Mouse (Mus musculus): Measurements from ENCODE around the gene Nfe2l2. TPM values are rescaled to one million over a fixed set of nuclear protein-coding genes. Genes with fewer than 3 reads are reported as not detected.
"Not testable (repeated sequence)": the region's sequence is repeated elsewhere in the genome, so short reads cannot be mapped to it uniquely, and the experiment has no call there.

Nfe2l2 gene
- polyA plus RNA-seq, 1 experiment from 2014 or later, result 134 TPM

GRCm38 (mm10) chr2:75701822-75702587, 2.4 kb downstream of the Nfe2l2 start:
- H3K9ac ChIP-seq (ENCODE audit: low read length), result peak overlapping the region; percentile 97
- ATAC-seq (ENCODE audit: low read depth), result no peak
- H3K27me3 ChIP-seq (ENCODE audit: control insufficient read depth, insufficient read depth, low read depth, low read length), result no peaks in the 10 kb centered on the region
- peaks cover 49% of the 10 kb centered on the region for H3K4me1 ChIP-seq (replicated peaks; ENCODE audit: control insufficient read depth, insufficient read depth, low read length)
- peak overlapping the region; percentile 99 for H3K27ac ChIP-seq (ENCODE audit: low read length)
- H3K4me3 ChIP-seq (ENCODE audit: low read length), result peak overlapping the region; percentile 99
- 30% methylated on average over 9 of the region's 9 CpGs for WGBS
- no peaks in the 10 kb centered on the region for H3K9me3 ChIP-seq (ENCODE audit: control insufficient read depth, low read length)
- no peaks in the 10 kb centered on the region; the same call in 1 of the 2 replicates for H3K36me3 ChIP-seq (ENCODE audit: control insufficient read depth, insufficient read depth, low read length)
- peak overlapping the region; percentile 91 for H3K4me2 ChIP-seq (ENCODE audit: low read depth, low read length)

- H3K27me3 ChIP-seq (ENCODE audit: control insufficient read depth, insufficient read depth, low read depth, low read length), result no peaks in the 10 kb centered on the region
- H3K36me3 ChIP-seq (ENCODE audit: control insufficient read depth, insufficient read depth, low read length), result no peaks in the 10 kb centered on the region; the same call in 1 of the 2 replicates
- peak overlapping the region; percentile 97 for H3K9ac ChIP-seq (ENCODE audit: low read length)
- no peaks in the 10 kb centered on the region for H3K9me3 ChIP-seq (ENCODE audit: control insufficient read depth, low read length)
- H3K27ac ChIP-seq (ENCODE audit: low read length), result no peak overlapping the region
- no peak for ATAC-seq (ENCODE audit: low read depth)
- peak overlapping the region; percentile 99 for H3K4me3 ChIP-seq (ENCODE audit: low read length)
- peak overlapping the region; percentile 91 for H3K4me2 ChIP-seq (ENCODE audit: low read depth, low read length)
- WGBS, result 52% methylated on average over 3 of the region's 3 CpGs
- H3K4me1 ChIP-seq (replicated peaks; ENCODE audit: control insufficient read depth, insufficient read depth, low read length), result peaks cover 51% of the 10 kb centered on the region
Observed at GRCm38 (mm10) chr2:75701207-75701606, 3.2 kb downstream of the Nfe2l2 start.

DNA sequence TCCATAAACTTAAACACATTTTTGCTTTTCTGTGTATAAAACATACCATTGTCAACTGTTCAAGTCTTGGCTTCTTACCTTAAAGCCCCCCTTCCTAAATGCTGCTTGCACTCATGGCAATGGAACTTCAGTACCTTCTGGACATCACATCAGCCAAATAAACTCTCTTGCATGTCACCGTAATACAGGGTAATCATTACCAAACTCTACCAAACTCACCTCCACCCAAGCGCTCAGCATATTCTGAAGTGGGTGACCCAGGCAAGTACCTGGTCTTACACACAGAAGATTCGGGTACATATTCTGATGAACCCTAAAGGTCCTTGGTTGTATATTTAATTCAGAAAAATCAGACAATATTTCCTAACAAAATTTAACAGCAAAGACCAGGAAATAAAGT, 3.9 kb downstream of the Nfe2l2 start:
- H3K4me2 ChIP-seq (ENCODE audit: low read depth, low read length), result peak overlapping the region; percentile 91
- ATAC-seq (ENCODE audit: low read depth), result no peak
- no peaks in the 10 kb centered on the region for H3K9me3 ChIP-seq (ENCODE audit: control insufficient read depth, low read length)
- no peaks in the 10 kb centered on the region; the same call in 1 of the 2 replicates for H3K36me3 ChIP-seq (ENCODE audit: control insufficient read depth, insufficient read depth, low read length)
- H3K4me3 ChIP-seq (ENCODE audit: low read length), result no peak overlapping the region; the same call in 1 of the 2 replicates
- H3K27me3 ChIP-seq (ENCODE audit: control insufficient read depth, insufficient read depth, low read depth, low read length), result no peaks in the 10 kb centered on the region
- H3K27ac ChIP-seq (ENCODE audit: low read length), result no peak overlapping the region
- WGBS, result 67% methylated on average over 3 of the region's 3 CpGs
- H3K9ac ChIP-seq (ENCODE audit: low read length), result no peak overlapping the region
- H3K4me1 ChIP-seq (replicated peaks; ENCODE audit: control insufficient read depth, insufficient read depth, low read length), result peaks cover 51% of the 10 kb centered on the region

DNA sequence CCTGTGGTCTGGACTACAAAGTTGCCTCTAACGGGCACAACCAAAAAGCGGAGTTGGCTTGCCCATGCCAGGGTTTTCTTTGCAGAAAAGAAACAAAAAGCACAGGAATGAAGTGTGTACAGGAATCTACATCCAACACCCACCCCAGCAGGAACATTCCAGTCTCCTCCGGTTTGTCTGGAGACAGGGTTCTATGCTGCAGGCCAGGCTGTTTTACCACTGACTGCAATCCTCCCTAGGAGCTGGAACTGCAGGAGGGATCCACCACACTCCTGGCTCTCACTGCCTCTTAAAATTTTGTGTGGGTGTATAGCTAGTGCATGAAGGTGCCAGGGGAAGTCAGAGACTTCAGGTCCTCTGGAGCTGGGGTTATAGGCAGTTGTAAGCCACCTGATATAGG, 5.6 kb downstream of the Nfe2l2 start:
- Histone ChIP-seq H3K9me3 (ENCODE audit: control insufficient read depth, low read length) (no peaks in the 10 kb centered on the region), H3K9ac (ENCODE audit: low read length) (peak overlapping the region; percentile 25; the same call in 1 of the 2 replicates), H3K27ac (ENCODE audit: low read length) (no peak overlapping the region), H3K4me3 (ENCODE audit: low read length) (no peak overlapping the region), H3K4me2 (ENCODE audit: low read depth, low read length) (no peak overlapping the region), H3K4me1 (replicated peaks; ENCODE audit: control insufficient read depth, insufficient read depth, low read length) (peaks cover 45% of the 10 kb centered on the region), H3K27me3 (ENCODE audit: control insufficient read depth, insufficient read depth, low read depth, low read length) (no peaks in the 10 kb centered on the region), H3K36me3 (ENCODE audit: control insufficient read depth, insufficient read depth, low read length) (no peaks in the 10 kb centered on the region; the same call in 1 of the 2 replicates)
- 65% methylated on average over 3 of the region's 3 CpGs for WGBS
- ATAC-seq (ENCODE audit: low read depth), result no peak

DNA sequence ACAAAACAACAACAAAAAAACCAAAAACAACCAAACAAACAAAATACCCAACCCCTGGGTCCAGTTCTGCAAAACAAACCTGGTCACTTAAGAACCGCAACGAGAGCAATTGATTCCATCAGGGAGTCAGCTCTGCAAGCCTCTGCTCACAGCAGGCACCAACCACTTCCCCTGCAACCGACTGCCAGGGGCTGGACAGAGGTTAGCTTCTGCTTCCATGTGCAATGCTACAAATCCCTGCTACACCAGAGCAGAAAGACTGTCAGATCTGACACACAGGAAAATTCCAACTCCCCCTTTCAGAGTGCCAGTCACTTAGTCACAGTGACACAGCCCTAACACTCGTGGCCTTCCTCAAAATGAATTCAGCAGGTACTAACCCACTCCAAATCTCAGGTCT, 6.4 kb downstream of the Nfe2l2 start:
- peaks cover 46% of the 10 kb centered on the region for H3K4me1 ChIP-seq (replicated peaks; ENCODE audit: control insufficient read depth, insufficient read depth, low read length)
- no peak overlapping the region for H3K4me3 ChIP-seq (ENCODE audit: low read length)
- H3K4me2 ChIP-seq (ENCODE audit: low read depth, low read length), result no peak overlapping the region
- no peak for ATAC-seq (ENCODE audit: low read depth)
- H3K9me3 ChIP-seq (ENCODE audit: control insufficient read depth, low read length), result no peaks in the 10 kb centered on the region
- WGBS, result 39% methylated on average over 4 of the region's 4 CpGs
- H3K36me3 ChIP-seq (ENCODE audit: control insufficient read depth, insufficient read depth, low read length), result no peaks in the 10 kb centered on the region; the same call in 1 of the 2 replicates
- H3K9ac ChIP-seq (ENCODE audit: low read length), result no peak overlapping the region
- no peak overlapping the region for H3K27ac ChIP-seq (ENCODE audit: low read length)
- no peaks in the 10 kb centered on the region for H3K27me3 ChIP-seq (ENCODE audit: control insufficient read depth, insufficient read depth, low read depth, low read length)

DNA sequence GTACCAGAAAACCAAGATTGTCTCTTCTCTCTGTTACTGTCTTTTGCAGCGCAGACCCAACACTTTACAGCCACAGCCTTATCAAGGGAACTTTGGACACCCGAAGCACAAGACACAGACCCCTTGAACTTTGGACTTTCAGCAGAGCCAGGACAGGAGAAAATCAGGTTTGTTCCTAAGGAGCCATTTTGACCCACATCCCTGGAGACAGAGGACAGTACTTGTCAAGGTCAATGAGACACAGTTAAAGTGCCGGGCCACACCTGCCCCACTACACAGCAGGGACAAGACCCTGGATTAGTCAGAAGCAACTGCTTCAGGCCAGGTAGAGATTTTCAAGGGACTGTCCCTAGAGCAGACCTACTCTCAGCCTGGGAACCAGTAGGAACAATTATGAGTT, 7.2 kb downstream of the Nfe2l2 start:
- no peak overlapping the region for H3K4me2 ChIP-seq (ENCODE audit: low read depth, low read length)
- no peak overlapping the region for H3K4me3 ChIP-seq (ENCODE audit: low read length)
- H3K9me3 ChIP-seq (ENCODE audit: control insufficient read depth, low read length), result no peaks in the 10 kb centered on the region
- H3K9ac ChIP-seq (ENCODE audit: low read length), result peak overlapping the region; percentile 24; the same call in 1 of the 2 replicates
- peaks cover 46% of the 10 kb centered on the region for H3K4me1 ChIP-seq (replicated peaks; ENCODE audit: control insufficient read depth, insufficient read depth, low read length)
- no peaks in the 10 kb centered on the region; the same call in 1 of the 2 replicates for H3K36me3 ChIP-seq (ENCODE audit: control insufficient read depth, insufficient read depth, low read length)
- H3K27me3 ChIP-seq (ENCODE audit: control insufficient read depth, insufficient read depth, low read depth, low read length), result no peaks in the 10 kb centered on the region
- H3K27ac ChIP-seq (ENCODE audit: low read length), result no peak overlapping the region
- ATAC-seq (ENCODE audit: low read depth), result no peak
- 67% methylated on average over 3 of the region's 3 CpGs for WGBS

DNA sequence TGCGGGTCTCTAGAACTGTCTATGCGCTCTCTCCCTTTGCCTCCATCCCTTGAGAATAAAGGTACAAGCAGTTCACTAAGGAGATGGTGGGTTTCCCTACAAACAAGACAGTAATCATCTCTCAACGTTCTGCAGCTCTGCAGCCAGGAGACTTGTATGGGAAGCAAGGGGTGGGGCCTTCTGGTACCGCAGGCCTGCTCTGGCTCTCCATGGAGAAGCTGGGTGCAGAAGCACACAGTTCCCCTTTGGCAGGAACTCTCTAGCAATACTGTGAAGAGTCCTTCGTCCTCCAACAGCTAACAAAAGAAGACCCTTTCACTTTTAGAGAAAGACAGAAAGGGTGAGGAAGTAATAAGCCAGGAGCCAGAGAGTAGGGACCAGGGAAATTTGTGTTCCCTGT, 8.1 kb downstream of the Nfe2l2 start:
- Histone ChIP-seq H3K4me1 (replicated peaks; ENCODE audit: control insufficient read depth, insufficient read depth, low read length) (peaks cover 39% of the 10 kb centered on the region), H3K27me3 (ENCODE audit: control insufficient read depth, insufficient read depth, low read depth, low read length) (no peaks in the 10 kb centered on the region), H3K36me3 (ENCODE audit: control insufficient read depth, insufficient read depth, low read length) (no peaks in the 10 kb centered on the region; the same call in 1 of the 2 replicates), H3K27ac (ENCODE audit: low read length) (0 out of 2 replicates have a peak overlapping the region, but pooled peaks have one; percentile 18), H3K9me3 (ENCODE audit: control insufficient read depth, low read length) (no peaks in the 10 kb centered on the region), H3K4me2 (ENCODE audit: low read depth, low read length) (no peak overlapping the region), H3K9ac (ENCODE audit: low read length) (0 out of 2 replicates have a peak overlapping the region, but pooled peaks have one; percentile 14), H3K4me3 (ENCODE audit: low read length) (no peak overlapping the region)
- 51% methylated on average over 5 of the region's 5 CpGs for WGBS
- ATAC-seq (ENCODE audit: low read depth), result no peak

DNA sequence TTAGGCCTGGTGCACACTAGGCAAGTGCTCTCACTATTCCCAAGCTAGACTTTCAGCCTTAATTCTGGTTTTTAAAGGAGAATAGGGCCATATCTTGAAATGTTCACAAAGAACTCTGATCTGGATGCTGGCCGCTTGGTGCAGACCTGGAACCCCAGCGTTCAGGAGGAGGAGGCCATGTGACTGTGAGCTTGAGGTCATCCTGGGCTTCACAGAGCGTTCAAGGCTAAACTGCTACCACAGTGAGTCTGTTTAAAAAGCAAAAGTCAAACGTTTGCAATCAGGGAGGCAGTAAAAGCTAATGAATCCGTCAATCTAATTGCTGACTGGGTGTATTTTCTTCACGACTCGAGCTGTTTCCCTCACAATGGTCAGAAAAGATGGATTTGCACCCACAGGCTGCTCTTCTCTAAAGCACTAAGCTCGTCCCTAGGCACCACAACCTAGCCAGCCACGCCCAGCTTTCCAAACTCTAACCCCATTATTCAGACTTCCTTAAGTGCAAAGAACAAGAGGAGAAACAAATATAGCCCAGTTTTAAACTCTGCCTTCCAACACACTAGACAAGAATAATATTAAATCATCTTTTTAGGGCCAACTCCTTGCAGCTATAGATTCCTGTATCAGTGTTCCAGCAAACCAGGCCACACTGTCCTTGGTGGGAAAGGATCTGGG, 8.6 kb downstream of the Nfe2l2 start:
- H3K4me2 ChIP-seq (ENCODE audit: low read depth, low read length), result no peak overlapping the region
- H3K4me1 ChIP-seq (replicated peaks; ENCODE audit: control insufficient read depth, insufficient read depth, low read length), result peaks cover 34% of the 10 kb centered on the region
- H3K27ac ChIP-seq (ENCODE audit: low read length), result no peak overlapping the region
- no peaks in the 10 kb centered on the region; the same call in 1 of the 2 replicates for H3K36me3 ChIP-seq (ENCODE audit: control insufficient read depth, insufficient read depth, low read length)
- WGBS, result 52% methylated on average over 9 of the region's 9 CpGs
- H3K4me3 ChIP-seq (ENCODE audit: low read length), result no peak overlapping the region
- H3K27me3 ChIP-seq (ENCODE audit: control insufficient read depth, insufficient read depth, low read depth, low read length), result no peaks in the 10 kb centered on the region
- 0 out of 2 replicates have a peak overlapping the region, but pooled peaks have one; percentile 14 for H3K9ac ChIP-seq (ENCODE audit: low read length)
- no peaks in the 10 kb centered on the region for H3K9me3 ChIP-seq (ENCODE audit: control insufficient read depth, low read length)
- no peak for ATAC-seq (ENCODE audit: low read depth)

GRCm38 (mm10) chr2:75694926-75695325, 9.5 kb downstream of the Nfe2l2 start:
- 81% methylated on average over 3 of the region's 3 CpGs for WGBS
- not testable (repeated sequence) for H3K36me3 ChIP-seq (ENCODE audit: control insufficient read depth, insufficient read depth, low read length); H3K27me3 ChIP-seq (ENCODE audit: control insufficient read depth, insufficient read depth, low read depth, low read length); H3K4me2 ChIP-seq (ENCODE audit: low read depth, low read length); H3K9ac ChIP-seq (ENCODE audit: low read length); H3K4me3 ChIP-seq (ENCODE audit: low read length); H3K9me3 ChIP-seq (ENCODE audit: control insufficient read depth, low read length); ATAC-seq (ENCODE audit: low read depth); H3K27ac ChIP-seq (ENCODE audit: low read length)
- H3K4me1 ChIP-seq (replicated peaks; ENCODE audit: control insufficient read depth, insufficient read depth, low read length), result peaks cover 28% of the 10 kb centered on the region
